Mouse (Mus musculus): ENCODE data around the gene Gjb1. TPM values are rescaled to one million over a fixed set of nuclear protein-coding genes. Genes with fewer than 3 reads are reported as not detected.

Gene Gjb1
- polyA plus RNA-seq (2012; rRNA removed), result 1.4 and 1.6 TPM in 2 replicates

DNA sequence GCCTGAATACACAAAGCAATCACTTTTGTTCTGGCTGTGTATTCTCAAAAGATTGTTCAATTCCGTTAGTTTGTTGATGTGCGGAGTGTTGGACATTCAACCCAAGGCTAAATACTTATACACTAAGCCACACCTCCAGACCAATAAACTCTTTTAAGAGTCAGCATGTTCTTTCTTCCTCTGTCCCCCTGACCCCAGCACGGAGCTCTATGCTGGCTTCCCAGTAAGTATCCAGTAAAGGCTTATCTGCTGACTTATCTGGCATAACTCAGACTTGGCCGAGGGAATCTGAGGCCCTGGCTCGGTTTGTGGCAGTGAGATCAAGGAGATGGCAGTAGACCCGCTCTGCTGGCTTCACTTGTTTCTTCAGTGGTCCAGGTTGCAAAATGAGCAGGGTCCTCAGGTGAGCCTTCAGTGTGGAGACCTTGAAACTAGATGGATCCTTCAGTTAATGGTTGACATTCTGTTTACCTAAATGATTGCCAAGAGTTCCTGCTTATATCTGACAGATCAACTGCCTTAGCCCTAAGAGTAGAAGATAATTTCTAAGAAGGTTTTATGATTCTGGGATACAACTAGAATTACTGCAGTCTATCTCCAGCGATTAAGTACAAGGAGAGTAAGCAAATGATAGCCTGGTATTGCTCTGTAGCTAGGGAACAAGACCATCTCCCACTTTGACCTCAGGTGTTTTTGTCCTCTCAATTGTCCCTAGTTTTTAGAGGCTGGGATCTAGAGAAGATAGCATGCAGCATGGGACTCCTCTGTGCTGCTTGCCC, at the start of gene Gjb1:
Gjb1 (plus strand) TSS at position 189 of the 779 bp plus-strand sequence.

DNA sequence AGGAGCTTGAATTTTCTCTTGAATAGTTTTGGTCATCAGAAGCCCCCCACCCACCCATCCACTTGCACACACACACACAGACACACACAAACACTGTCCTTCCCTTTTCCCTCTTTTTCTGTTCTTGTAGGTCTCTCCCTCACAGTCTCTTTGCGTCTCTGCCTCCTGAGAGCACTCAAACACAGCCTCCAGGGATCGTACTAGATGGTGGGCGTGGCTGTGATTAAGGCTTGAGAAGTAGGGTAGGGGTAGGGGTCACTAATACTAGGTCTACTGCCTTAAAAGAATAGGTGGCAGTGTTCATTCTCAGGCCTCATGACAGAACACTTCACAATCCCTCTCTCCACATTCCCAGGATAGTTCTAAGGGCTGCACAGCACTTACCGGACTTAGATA, 44.5 kb downstream of the Gjb1 start, which contains the start of gene Zmym3:
Zmym3 (minus strand) TSS at position 150 of the 396 bp plus-strand sequence.

DNA sequence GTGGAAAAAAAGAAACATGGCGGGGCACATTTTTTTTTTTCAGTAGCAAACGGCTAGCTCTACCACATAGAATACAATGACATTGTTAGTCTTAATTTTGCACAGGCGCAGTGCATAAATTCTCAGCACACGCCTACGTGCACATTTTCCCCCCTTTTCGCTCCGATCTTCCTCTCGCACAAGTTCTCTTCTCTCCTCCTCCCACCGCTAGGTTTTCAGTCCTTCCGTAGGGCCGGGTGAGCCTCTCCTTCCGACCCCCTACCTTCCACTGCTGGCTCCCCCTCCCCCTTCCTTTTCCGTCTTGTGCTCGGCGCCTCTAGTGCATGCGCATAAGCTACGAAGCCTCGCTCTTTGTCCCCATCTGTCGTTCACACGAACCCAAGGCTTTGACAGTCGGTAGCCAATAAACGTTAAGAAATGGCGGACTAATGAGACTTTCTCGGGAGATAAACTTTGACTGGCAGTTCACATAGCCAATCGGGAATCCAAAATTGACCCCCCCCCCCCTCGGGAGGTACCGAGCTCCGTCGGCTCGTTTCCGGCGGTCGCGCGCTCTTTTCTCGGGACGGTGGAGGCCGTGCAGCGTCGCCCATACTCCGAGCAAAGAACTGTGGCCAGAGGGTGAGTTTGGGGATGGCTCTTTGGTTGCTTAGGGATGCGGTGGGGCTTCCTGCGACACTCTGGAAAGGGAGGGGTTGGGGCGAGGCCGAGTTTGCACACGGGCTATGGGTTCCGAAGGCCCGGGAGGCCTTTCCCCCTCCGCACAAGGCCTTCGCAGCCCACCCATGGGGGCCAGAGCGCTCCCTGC, 53.2 kb downstream of the Gjb1 start, which contains the start of gene Nono:
Nono (plus strand) TSS at position 177 of the 808 bp plus-strand sequence.

Other genes starting within 250 kb of the Gjb1 start
- gene Snx12, start 153.8 kb upstream of the Gjb1 start, polyA plus RNA-seq (2012; rRNA removed), result 47.7 and 50.2 TPM in 2 replicates
- gene Foxo4, start 121.8 kb upstream of the Gjb1 start, polyA plus RNA-seq (2012; rRNA removed), result 8.2 TPM in 2 replicates
- gene Gm614, start 112.4 kb upstream of the Gjb1 start, polyA plus RNA-seq (2012; rRNA removed), result 0.11 TPM in 1 of 2 replicates, not detected in the other
- 5.4 and 7.1 TPM in 2 replicates for gene Il2rg, start 108.1 kb upstream of the Gjb1 start, polyA plus RNA-seq (2012; rRNA removed)
- not detected in 2 replicates for gene Gm20489, start 107.4 kb upstream of the Gjb1 start, polyA plus RNA-seq (2012; rRNA removed)
- 46.2 and 47.2 TPM in 2 replicates for gene Med12, start 102.3 kb upstream of the Gjb1 start, polyA plus RNA-seq (2012; rRNA removed)
- 48.5 and 52.8 TPM in 2 replicates for gene Nlgn3, start 77.2 kb upstream of the Gjb1 start, polyA plus RNA-seq (2012; rRNA removed)
- 253 and 259 TPM in 2 replicates for gene Zmym3, start 44.5 kb downstream of the Gjb1 start, polyA plus RNA-seq (2012; rRNA removed)
- 291 and 300 TPM in 2 replicates for gene Nono, start 52.9 kb downstream of the Gjb1 start, polyA plus RNA-seq (2012; rRNA removed)
- 3.9 and 14.2 TPM in 2 replicates for gene Itgb1bp2, start 72.7 kb downstream of the Gjb1 start, polyA plus RNA-seq (2012; rRNA removed)
- gene Taf1, start 156.4 kb downstream of the Gjb1 start, polyA plus RNA-seq (2012; rRNA removed), result 35.4 and 36.0 TPM in 2 replicates

Measured in central nervous system, embryonic 18 days (tissue).